Mouse (Mus musculus) erythroblast, embryonic 14.5 days (primary cell): ENCODE measurements at regions not wholly inside any gene's neighbourhood (a gene's known extent, or its start where the extent isn't known, plus 50 kb on each side); places are given as distances from the start of the nearest gene placed in this dataset.

Experiments
- H3K27me3 ChIP-seq: 2 replicates; pipeline ENCODE4 v1.6.1; 2012; ENCODE audit warnings: inconsistent platforms; ENCODE audit not compliant: control insufficient read depth
- H3K36me3 ChIP-seq: 2 replicates; pipeline ENCODE4 v1.6.1; 2012; ENCODE audit warnings: mild to moderate bottlenecking, inconsistent platforms; ENCODE audit not compliant: control insufficient read depth
- H3K4me1 ChIP-seq: 2 replicates; pipeline ENCODE4 v1.6.1; 2012; ENCODE audit warnings: inconsistent platforms; ENCODE audit not compliant: control insufficient read depth
- H3K4me3 ChIP-seq: replicated peaks from 2 replicates; pipeline ENCODE3; 2012; ENCODE audit warnings: moderate library complexity, mild to moderate bottlenecking, inconsistent platforms
- H3K9me3 ChIP-seq: 2 replicates; pipeline ENCODE4 v1.6.1; 2012; ENCODE audit warnings: low read length, inconsistent platforms, mixed read lengths; ENCODE audit not compliant: control insufficient read depth
- GATA1 ChIP-seq: IDR thresholded peaks from 2 replicates; pipeline ENCODE4 v1.6.1; 2012; ENCODE audit warnings: low read length, inconsistent platforms, mixed read lengths
- TAL1 ChIP-seq: IDR thresholded peaks from 3 replicates; pipeline ENCODE4 v1.6.1; 2012; ENCODE audit warnings: low read length, inconsistent platforms, mixed read lengths

DNA sequence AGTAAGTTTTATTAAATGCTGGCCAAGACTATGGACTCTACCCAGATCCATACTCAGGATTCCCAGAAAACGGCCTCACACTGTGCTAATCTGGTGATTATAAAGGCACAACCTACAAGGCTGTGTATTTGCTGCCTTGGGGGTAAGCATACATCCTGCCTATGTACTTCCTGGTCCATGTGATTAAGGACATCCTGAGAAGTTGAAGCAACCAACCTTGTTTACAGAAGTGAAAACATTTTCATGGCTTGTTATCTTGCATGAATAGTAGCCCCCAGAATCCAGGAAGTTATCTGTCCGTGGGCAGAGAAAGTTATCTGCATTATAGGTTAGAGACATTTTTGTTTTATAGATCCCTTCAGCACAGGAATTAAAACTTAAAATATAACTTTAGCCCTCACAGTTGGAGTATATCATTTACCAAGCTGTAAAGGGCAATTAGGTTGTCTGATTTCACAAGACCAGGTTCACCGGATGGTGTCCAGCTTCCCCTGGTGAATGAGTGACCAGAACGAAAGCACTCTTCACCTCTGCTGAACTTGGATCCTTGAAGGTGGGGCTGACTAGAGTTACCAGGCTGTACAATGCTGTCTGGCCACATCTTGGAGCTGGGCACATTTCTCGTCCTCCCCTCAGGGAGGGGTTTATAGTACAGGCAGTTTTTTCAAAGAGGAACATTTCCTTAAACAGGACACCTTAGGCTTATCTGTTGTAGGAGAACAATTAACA lies 90.1 kb upstream of the Tbl1xr1 start:
- H3K9me3 ChIP-seq = no peaks in the 10 kb centered on the region
- TF ChIP-seq GATA1 (no peak), TAL1 (no peak)
- H3K4me3 ChIP-seq = no peak overlapping the region
- no peaks in the 10 kb centered on the region for H3K27me3 ChIP-seq
- H3K4me1 ChIP-seq = peaks cover 7% of the 10 kb centered on the region
- H3K36me3 ChIP-seq = no peaks in the 10 kb centered on the region

- H3K4me1 ChIP-seq = peaks cover 7% of the 10 kb centered on the region
- H3K36me3 ChIP-seq = no peaks in the 10 kb centered on the region
- H3K9me3 ChIP-seq = no peaks in the 10 kb centered on the region
- H3K27me3 ChIP-seq = no peaks in the 10 kb centered on the region
- TF ChIP-seq TAL1 (no peak), GATA1 (no peak)
- H3K4me3 ChIP-seq = no peak overlapping the region
Measured at GRCm38 (mm10) chr3:21986893-21987250, 89.6 kb upstream of the Tbl1xr1 start.

DNA sequence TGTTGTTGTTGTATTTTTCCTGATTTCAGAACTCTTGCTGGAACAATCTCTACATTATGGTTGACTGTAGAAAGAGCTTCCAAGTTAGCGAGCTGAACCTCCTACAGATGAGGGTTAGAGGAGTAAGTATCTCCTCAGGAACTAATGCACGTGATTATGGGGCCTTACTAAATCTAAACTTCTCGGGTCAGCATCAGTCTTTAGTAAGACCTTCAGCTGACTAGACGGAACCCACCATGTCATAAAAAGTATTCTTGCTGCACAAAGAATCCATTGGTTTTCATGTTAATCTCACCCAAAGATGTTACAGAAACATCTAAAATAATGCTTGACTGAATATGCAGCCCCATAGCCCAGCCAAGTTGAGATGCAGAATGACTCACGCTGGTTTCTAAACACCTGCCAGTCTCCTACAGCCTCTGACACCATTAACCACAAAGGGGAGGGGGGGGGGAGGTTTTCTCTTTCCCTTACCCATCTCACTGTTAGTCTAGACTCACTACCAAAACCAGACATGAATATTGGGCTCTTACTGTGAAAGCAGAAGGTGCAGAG lies 88.9 kb upstream of the Tbl1xr1 start:
- H3K4me3 ChIP-seq = no peak overlapping the region
- no peaks in the 10 kb centered on the region for H3K9me3 ChIP-seq
- H3K36me3 ChIP-seq = no peaks in the 10 kb centered on the region
- H3K27me3 ChIP-seq = no peaks in the 10 kb centered on the region
- TF ChIP-seq TAL1 (no peak), GATA1 (no peak)
- peaks cover 7% of the 10 kb centered on the region for H3K4me1 ChIP-seq

DNA sequence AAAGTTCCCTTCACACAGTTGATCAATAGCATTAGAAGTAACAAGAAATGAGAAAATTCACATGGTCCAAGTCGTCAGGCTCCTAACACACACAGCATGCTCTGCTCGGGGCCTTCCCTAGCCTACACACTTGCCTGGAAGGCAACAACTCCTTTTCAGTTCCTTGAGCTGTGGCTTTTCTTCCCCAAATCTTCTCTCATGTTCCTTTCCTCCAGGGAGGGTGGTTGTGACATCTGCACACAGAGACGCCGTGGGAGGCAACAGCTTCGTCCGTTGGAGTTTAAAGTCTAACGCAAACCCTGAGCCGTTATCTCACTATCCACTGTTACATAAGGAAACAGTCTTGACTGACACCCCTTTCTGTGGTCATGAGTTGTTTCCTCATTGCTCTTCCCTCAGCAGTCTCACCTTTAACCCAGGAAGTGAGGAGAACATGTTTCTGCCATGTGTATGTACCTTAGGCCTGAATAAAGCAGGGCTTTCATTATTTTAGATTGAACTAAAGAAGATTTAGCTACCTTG lies 88.4 kb upstream of the Tbl1xr1 start:
- no peak overlapping the region for H3K4me3 ChIP-seq
- no peak for TF ChIP-seq TAL1
- TF ChIP-seq GATA1 = no peak
- no peaks in the 10 kb centered on the region for H3K36me3 ChIP-seq
- H3K27me3 ChIP-seq = no peaks in the 10 kb centered on the region
- no peaks in the 10 kb centered on the region for H3K9me3 ChIP-seq
- peaks cover 7% of the 10 kb centered on the region for H3K4me1 ChIP-seq

DNA sequence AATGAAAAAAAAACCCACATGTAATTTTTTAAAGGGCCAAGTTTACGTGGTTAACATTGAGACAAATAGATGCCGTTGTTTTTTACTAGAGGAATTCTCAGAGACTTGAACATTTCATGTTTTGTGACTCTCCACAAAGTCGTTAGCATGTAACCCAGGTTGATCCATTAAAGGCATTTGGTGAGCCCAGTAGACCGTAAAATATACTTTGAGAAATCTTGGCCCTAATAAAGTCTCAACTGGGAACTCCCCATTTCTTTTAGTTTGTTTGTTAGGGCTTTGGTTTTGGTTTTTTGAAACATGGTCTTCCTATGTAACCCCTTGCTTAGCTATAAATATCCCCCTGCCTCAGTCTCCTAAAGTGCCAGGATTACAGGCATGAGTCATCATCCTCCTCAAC lies 85.9 kb upstream of the Tbl1xr1 start:
- Histone ChIP-seq H3K9me3 (no peaks in the 10 kb centered on the region), H3K27me3 (no peaks in the 10 kb centered on the region), H3K4me1 (peaks cover 8% of the 10 kb centered on the region), H3K36me3 (no peaks in the 10 kb centered on the region), H3K4me3 (no peak overlapping the region)
- TF ChIP-seq TAL1 (no peak), GATA1 (no peak)

- Histone ChIP-seq H3K4me3 (no peak overlapping the region), H3K27me3 (no peaks in the 10 kb centered on the region), H3K9me3 (no peaks in the 10 kb centered on the region), H3K36me3 (no peaks in the 10 kb centered on the region), H3K4me1 (peaks cover 13% of the 10 kb centered on the region)
- no peak for TF ChIP-seq GATA1
- TF ChIP-seq TAL1 = no peak
Measured at GRCm38 (mm10) chr3:21991681-21992152, 84.7 kb upstream of the Tbl1xr1 start.

DNA sequence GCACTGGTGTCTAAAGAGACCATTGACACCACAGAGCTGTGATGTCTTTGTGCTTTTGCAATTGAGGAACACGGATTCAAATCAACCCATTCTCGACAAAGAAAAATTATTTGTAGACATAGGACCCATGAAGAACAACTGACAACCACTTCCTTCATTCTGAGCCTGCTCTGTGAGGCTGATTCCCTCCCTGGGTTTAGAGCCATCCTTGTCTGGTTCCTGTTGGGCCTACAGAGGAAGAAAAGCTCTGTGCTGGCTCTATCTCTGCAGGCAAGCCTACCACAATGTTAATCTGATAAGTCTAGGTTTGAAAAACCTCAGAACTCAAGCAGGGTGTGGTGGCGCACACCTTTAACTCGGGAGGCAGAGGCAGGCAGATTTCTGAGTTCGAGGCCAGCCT lies 84.2 kb upstream of the Tbl1xr1 start:
- TF ChIP-seq GATA1 (no peak), TAL1 (no peak)
- Histone ChIP-seq H3K4me1 (peaks cover 13% of the 10 kb centered on the region), H3K4me3 (no peak overlapping the region), H3K9me3 (no peaks in the 10 kb centered on the region), H3K36me3 (no peaks in the 10 kb centered on the region), H3K27me3 (no peaks in the 10 kb centered on the region)

GRCm38 (mm10) chr3:21993961-21994360 lies 82.5 kb upstream of the Tbl1xr1 start:
- Histone ChIP-seq H3K36me3 (no peaks in the 10 kb centered on the region), H3K4me1 (peaks cover 8% of the 10 kb centered on the region), H3K9me3 (no peaks in the 10 kb centered on the region), H3K27me3 (no peaks in the 10 kb centered on the region), H3K4me3 (no peak overlapping the region)
- TF ChIP-seq TAL1 (no peak), GATA1 (no peak)

GRCm38 (mm10) chr3:21995566-21996391 lies 80.7 kb upstream of the Tbl1xr1 start:
- Histone ChIP-seq H3K9me3 (no peaks in the 10 kb centered on the region), H3K27me3 (no peaks in the 10 kb centered on the region), H3K4me3 (no peak overlapping the region), H3K4me1 (peaks cover 8% of the 10 kb centered on the region), H3K36me3 (no peaks in the 10 kb centered on the region)
- TF ChIP-seq GATA1 (no peak), TAL1 (no peak)
